ENCODE assay signal across 9 mouse cellular contexts in genomic region chr10:111834925-111835823, GRCm38 (mm10).
DNase-seq lines count a peak whose midpoint lies in the region; ATAC-seq and TF ChIP-seq lines count a peak whose summit lies in the region.
"Had no signal": no experiment of that assay in that cellular context is flagged by ENCODE, and none has a peak within 500 bp of the region (broad histone marks: within the 10 kb centered on the region; RNA-seq: fewer than 3 reads in every experiment).

No protein-coding gene starts in this region.

- no peak overlapping the region for H3K4me3 ChIP-seq in MEL (ENCODE audit: control insufficient read depth in 1 of 2, insufficient read depth in 1 of 2, low read depth in 2 of 2, low read length in 2 of 2)
- H3K4me3 ChIP-seq in liver, postnatal 0 days (ENCODE audit: low read depth, low read length) = no peak overlapping the region

- H3K27ac ChIP-seq in MEL (ENCODE audit: control insufficient read depth, low read depth, low read length) = peak overlapping the region; percentile 8; the same call in 1 of the 2 replicates
- peak overlapping the region; percentile 55; the same call in 1 of the 2 replicates for H3K27ac ChIP-seq in liver, postnatal 0 days (ENCODE audit: low read depth)

- no peak overlapping the region for H3K9ac ChIP-seq in MEL (ENCODE audit: control insufficient read depth, low read depth, low read length, poor library complexity, severe bottlenecking)
- H3K9ac ChIP-seq in liver, postnatal 0 days (replicated peaks) = no peak overlapping the region

- DNase-seq in cerebellum, postnatal 14 days = peak; percentile 46 to 69
- peak; percentile 16 for DNase-seq in MEL (ENCODE audit: low read depth, low spot score)
- peak; percentile 19 to 28 for DNase-seq in heart, adult 9 months (ENCODE audit: low spot score in 2 of 2)
- DNase-seq in liver, postnatal 0 days = peak; percentile 46
- no peak for DNase-seq in spleen, postnatal 14 days (ENCODE audit: low spot score in 2 of 2)
- no peak for DNase-seq in left cerebral cortex, postnatal 14 days (ENCODE audit: low spot score in 2 of 2)

- no peaks in the 10 kb centered on the region for H3K9me3 ChIP-seq in MEL (replicated peaks; ENCODE audit: insufficient read depth, low read length)
- no peaks in the 10 kb centered on the region for H3K9me3 ChIP-seq in liver, postnatal 0 days (ENCODE audit: low read length)

- peak; percentile 21 to 47; a peak in 1 of 4 replicates for TF ChIP-seq EP300 in MEL (IDR thresholded peaks at IDR 0.05; ENCODE audit: low read depth in 1 of 2, low read length in 2 of 2)
- peak; percentile 42; the same call in 1 of the 2 replicates for TF ChIP-seq EP300 in liver, postnatal 0 days (IDR thresholded peaks at IDR 0.05; ENCODE audit: low read depth)

- TF ChIP-seq CTCF in MEL (IDR thresholded peaks at IDR 0.05 in 2 of 3, conservative IDR thresholded peaks at IDR 0.05 in 1 of 3; ENCODE audit: control insufficient read depth in 1 of 3, insufficient read depth in 1 of 3, low read depth in 2 of 3, low read length in 3 of 3, poor library complexity in 1 of 3, severe bottlenecking in 1 of 3) = no peak
- TF ChIP-seq CTCF in liver, postnatal 0 days (IDR thresholded peaks at IDR 0.05; ENCODE audit: low read depth) = no peak

- no peak for TF ChIP-seq RAD21 in MEL (IDR thresholded peaks at IDR 0.05; ENCODE audit: low read depth, low read length)

- no peak for TF ChIP-seq POLR2A in MEL (IDR thresholded peaks at IDR 0.05; ENCODE audit: control insufficient read depth in 1 of 2, insufficient read depth in 1 of 2, low read depth in 1 of 2, low read length in 2 of 2, poor library complexity in 1 of 2)

- no peak for ATAC-seq in cerebellum, adult (ENCODE audit: insufficient number of reproducible peaks, low FRiP score, low TSS enrichment)
- ATAC-seq in liver, postnatal 0 days = peak; percentile 80
- ATAC-seq in activated CD4-positive, CD25-positive, alpha-beta regulatory T cell, adult 4 months = no peak
- ATAC-seq: forebrain, embryonic 16.5 days had no signal

- intact Hi-C loops in left cerebral cortex, postnatal 14 days (cut with DNase I) = no loop called here

- peaks cover 0 to 31% of the 10 kb centered on the region in 2 experiments; a peak in 2 of 4 replicates for H3K36me3 ChIP-seq in MEL (ENCODE audit: control insufficient read depth in 1 of 2, insufficient read depth in 2 of 2, low read length in 2 of 2)
- H3K36me3 ChIP-seq in liver, postnatal 0 days (replicated peaks; ENCODE audit: insufficient read depth, low read length) = no peaks in the 10 kb centered on the region

- peak overlapping the region; percentile 40 for H3K4me2 ChIP-seq in liver, postnatal 0 days (ENCODE audit: low read depth, low read length)

- peaks cover 6 to 23% of the 10 kb centered on the region in 2 experiments for H3K4me1 ChIP-seq in MEL (ENCODE audit: control insufficient read depth in 1 of 2, insufficient read depth in 2 of 2, low read length in 2 of 2)
- H3K4me1 ChIP-seq in liver, postnatal 0 days (ENCODE audit: insufficient read depth) = peaks cover 15% of the 10 kb centered on the region

- no peaks in the 10 kb centered on the region for H3K79me2 ChIP-seq in MEL (ENCODE audit: control insufficient read depth, insufficient read depth, low read length, poor library complexity)

- H3K27me3 ChIP-seq in MEL (ENCODE audit: control insufficient read depth in 1 of 2, insufficient read depth in 2 of 2, low read length in 2 of 2) = no peaks in the 10 kb centered on the region
- H3K27me3 ChIP-seq in liver, postnatal 0 days (ENCODE audit: insufficient read depth, low read length) = no peaks in the 10 kb centered on the region

- 40% methylated on average over 11 of the region's 11 CpGs for WGBS in liver, postnatal 0 days (ENCODE audit: insufficient replicate concordance)

TF ChIP-seq in MEL, 35 proteins besides CTCF, POLR2A, EP300 and RAD21:
- TF ChIP-seq ZC3H11A (IDR thresholded peaks at IDR 0.05; ENCODE audit: low read depth, low read length) (no peak), GATA1 (IDR thresholded peaks at IDR 0.05; ENCODE audit: low read depth, low read length) (peak; percentile 35; the same call in 1 of the 2 replicates), TCF12 (IDR thresholded peaks at IDR 0.05; ENCODE audit: low read depth, low read length) (0 out of 2 replicates have a peak, but pooled peaks have one; percentile 40)

Comparison
In these comparisons a context has a peak if more than half of its experiments do, and no peak if none do; other contexts are left out.
1. DNase-seq: peak in cerebellum, postnatal 14 days (2 of 2), MEL (single experiment), heart, adult 9 months (2 of 2) and liver, postnatal 0 days (single experiment); none in spleen, postnatal 14 days (0 of 2) and left cerebral cortex, postnatal 14 days (0 of 2).